Mouse (Mus musculus) thymus, adult 2 months (tissue): Measurements from ENCODE around the gene Pip4k2a. TPM values are rescaled to one million over a fixed set of nuclear protein-coding genes. Genes with fewer than 3 reads are reported as not detected.

Source experiments
- DNase-seq: peaks from one replicate; pipeline ENCODE4 v3.0.0; 2021
- H3K27ac ChIP-seq: fragments of 200-500 bp; 2 replicates; pipeline ENCODE4 v1.5.1; 2012; ENCODE audit warnings: low read length, control low read depth; ENCODE audit not compliant: control insufficient read depth, insufficient read depth
- H3K27me3 ChIP-seq: fragments of 200-500 bp; 2 replicates; pipeline ENCODE4 v1.6.1; 2012; ENCODE audit warnings: mild to moderate bottlenecking, low read length, moderate library complexity, mixed read lengths; ENCODE audit not compliant: control insufficient read depth, insufficient read depth
- H3K36me3 ChIP-seq: fragments of 200-500 bp; 2 replicates; pipeline ENCODE4 v1.6.1; 2012; ENCODE audit warnings: mild to moderate bottlenecking, low read length, moderate library complexity; ENCODE audit not compliant: control insufficient read depth, insufficient read depth
- H3K4me1 ChIP-seq: fragments of 200-500 bp; replicated peaks from 2 replicates; pipeline ENCODE4 v1.6.1; 2012; ENCODE audit warnings: low read length; ENCODE audit not compliant: control insufficient read depth, insufficient read depth
- H3K4me3 ChIP-seq: fragments of 200-500 bp; 2 replicates; pipeline ENCODE4 v1.5.1; 2012; ENCODE audit warnings: mild to moderate bottlenecking, low read length, control low read depth, moderate library complexity; ENCODE audit not compliant: control insufficient read depth, insufficient read depth
- CTCF ChIP-seq: fragments of 200-500 bp; IDR thresholded peaks from 2 replicates; pipeline ENCODE4 v1.5.1; 2012; ENCODE audit warnings: mild to moderate bottlenecking, control low read depth, low read length, moderate library complexity, borderline replicate concordance; ENCODE audit not compliant: control insufficient read depth, poor library complexity, insufficient read depth; ENCODE audit errors: extremely low read depth
- POLR2A ChIP-seq: fragments of 200-500 bp; IDR thresholded peaks from 2 replicates; pipeline ENCODE4 v1.6.1; 2012; ENCODE audit warnings: mild to moderate bottlenecking, low read length, control low read depth, moderate library complexity; ENCODE audit not compliant: control insufficient read depth, poor library complexity, insufficient read depth; ENCODE audit errors: extremely low read depth
- WGBS: fragments of 180-500 bp; shearing (Covaris S2); methylation state at CpG from one replicate; pipeline ENCODE4 v1.1.7; 2018; 5-methylcytosine and 5-hydroxymethylcytosine counted together
- polyA plus RNA-seq: library from polyadenylated mRNA; depleted of rRNA; stranded (reverse); fragments of >200 nt; gene quantifications from 2 replicates; pipeline ENCODE4 v1.2.3, GENCODE M21; 2012

Gene Pip4k2a
- polyA plus RNA-seq, 1 experiment: 61.2 TPM

DNA sequence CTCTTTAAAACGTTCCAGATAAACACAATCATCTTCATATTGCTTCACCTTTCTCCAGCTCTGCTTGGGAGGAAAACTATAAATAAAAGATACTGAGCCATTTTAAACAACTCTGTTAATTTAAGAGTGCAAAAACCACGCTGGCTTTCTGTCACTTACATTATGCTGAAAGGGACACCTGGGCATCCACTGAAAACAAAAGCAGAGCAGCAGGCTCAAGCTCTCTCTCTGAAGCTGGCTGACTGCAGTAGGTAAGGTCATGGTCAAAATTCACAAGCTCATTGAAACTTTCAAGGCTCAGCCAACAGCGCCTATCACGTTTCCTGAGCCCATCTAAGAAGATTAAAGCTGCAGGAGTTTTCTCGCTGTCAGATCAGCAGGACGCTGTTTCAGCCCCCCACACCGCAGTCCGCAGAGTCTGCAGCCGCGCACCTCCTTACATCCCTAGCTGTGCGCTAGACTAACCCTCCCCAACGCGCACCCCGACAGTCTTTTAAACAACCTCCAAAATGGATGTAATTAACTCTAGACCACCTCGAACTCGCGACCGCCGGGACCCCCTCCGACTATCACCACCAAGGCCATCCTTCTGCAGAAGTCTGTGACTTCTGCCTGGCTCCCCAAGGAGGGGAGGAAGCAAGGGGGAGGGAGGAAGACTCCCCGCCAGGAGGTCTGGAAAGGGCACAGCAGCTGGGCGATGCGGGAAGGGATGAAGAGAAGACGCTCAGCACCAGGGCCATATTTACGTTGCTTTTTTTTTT, 1.3 kb downstream of the Pip4k2a start:
- 1% methylated on average over 25 of the region's 25 CpGs for WGBS
- Histone ChIP-seq H3K27ac (peak overlapping the region; percentile 80; the same call in 1 of the 2 replicates), H3K4me3 (peak overlapping the region; percentile 85), H3K36me3 (no peaks in the 10 kb centered on the region; the same call in 1 of the 2 replicates), H3K4me1 (peaks cover 16% of the 10 kb centered on the region), H3K27me3 (no peaks in the 10 kb centered on the region)
- TF ChIP-seq CTCF: no peak
- no peak for TF ChIP-seq POLR2A
- DNase-seq: peak; percentile 64

GRCm38 (mm10) chr2:18992512-18993510, 5.1 kb downstream of the Pip4k2a start:
- TF ChIP-seq CTCF: no peak
- no peak for TF ChIP-seq POLR2A
- no peaks in the 10 kb centered on the region; the same call in 1 of the 2 replicates for H3K36me3 ChIP-seq
- WGBS: 72% methylated on average over 7 of the region's 7 CpGs
- peaks cover 7% of the 10 kb centered on the region for H3K4me1 ChIP-seq
- no peaks in the 10 kb centered on the region for H3K27me3 ChIP-seq
- no peak overlapping the region for H3K4me3 ChIP-seq
- no peak overlapping the region for H3K27ac ChIP-seq
- DNase-seq: no peak

- H3K36me3 ChIP-seq: no peaks in the 10 kb centered on the region; the same call in 1 of the 2 replicates
- no peak for DNase-seq
- 77% methylated on average over 3 of the region's 3 CpGs for WGBS
These were observed 9.0 kb downstream of the Pip4k2a start for GRCm38 (mm10) chr2:18988885-18989284.

GRCm38 (mm10) chr2:18985506-18985905, 12.4 kb downstream of the Pip4k2a start:
- DNase-seq: no peak
- H3K4me3 ChIP-seq: no peak overlapping the region
- no peak overlapping the region for H3K27ac ChIP-seq
- WGBS: 54% methylated on average over 3 of the region's 3 CpGs
- H3K27me3 ChIP-seq: no peaks in the 10 kb centered on the region
- no peak for TF ChIP-seq POLR2A
- TF ChIP-seq CTCF: no peak
- peaks cover 28% of the 10 kb centered on the region for H3K4me1 ChIP-seq
- no peaks in the 10 kb centered on the region for H3K36me3 ChIP-seq

More at GRCm38 (mm10) chr2:18988885-18989284, 9.0 kb downstream of the Pip4k2a start:
- peaks cover 13% of the 10 kb centered on the region for H3K4me1 ChIP-seq
- TF ChIP-seq POLR2A (no peak), CTCF (no peak)
- H3K27me3 ChIP-seq: no peaks in the 10 kb centered on the region
- no peak overlapping the region for H3K4me3 ChIP-seq
- H3K27ac ChIP-seq: no peak overlapping the region

DNA sequence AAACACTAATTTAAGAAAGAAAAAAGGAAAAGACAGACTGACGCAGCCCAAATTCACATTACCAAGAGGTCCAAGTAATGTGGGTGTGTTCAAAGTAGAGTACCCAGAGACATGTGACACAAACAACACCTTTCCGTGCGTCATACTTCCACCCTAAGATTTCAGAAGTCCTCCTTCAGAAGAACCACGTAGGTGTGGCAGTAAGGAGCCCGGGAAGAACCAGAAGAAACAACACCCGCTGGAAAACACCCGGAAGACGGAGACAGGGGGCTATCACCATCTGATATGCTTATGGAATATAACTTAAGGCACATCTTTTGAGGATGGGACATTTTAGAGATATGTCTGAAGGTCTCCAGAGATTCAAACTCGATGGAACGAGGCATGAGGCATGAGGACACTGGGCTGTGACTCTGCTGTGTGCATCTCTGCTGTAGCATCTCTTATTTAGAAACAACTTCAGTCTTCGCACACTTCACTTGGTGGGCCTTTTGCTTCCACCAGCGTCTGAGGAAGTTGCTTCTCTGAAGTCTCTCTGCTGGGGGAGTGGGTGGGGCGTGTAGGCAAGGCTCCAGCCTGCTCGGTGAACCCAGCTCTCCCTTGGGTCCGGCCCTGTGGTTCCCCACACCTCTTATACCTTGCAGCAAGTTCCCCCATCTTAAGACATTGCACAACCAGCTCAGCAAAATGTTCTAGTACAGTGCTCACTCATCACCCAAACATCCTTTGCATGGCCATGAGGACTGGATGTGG, 13.7 kb downstream of the Pip4k2a start:
- no peaks in the 10 kb centered on the region for H3K36me3 ChIP-seq
- H3K27me3 ChIP-seq: no peaks in the 10 kb centered on the region
- H3K4me1 ChIP-seq: peaks cover 32% of the 10 kb centered on the region
- peak; percentile 73 for DNase-seq
- peak overlapping the region; percentile 2; the same call in 1 of the 2 replicates for H3K27ac ChIP-seq
- no peak overlapping the region for H3K4me3 ChIP-seq
- 70% methylated on average over 15 of the region's 15 CpGs for WGBS
- TF ChIP-seq CTCF (no peak), POLR2A (no peak)

DNA sequence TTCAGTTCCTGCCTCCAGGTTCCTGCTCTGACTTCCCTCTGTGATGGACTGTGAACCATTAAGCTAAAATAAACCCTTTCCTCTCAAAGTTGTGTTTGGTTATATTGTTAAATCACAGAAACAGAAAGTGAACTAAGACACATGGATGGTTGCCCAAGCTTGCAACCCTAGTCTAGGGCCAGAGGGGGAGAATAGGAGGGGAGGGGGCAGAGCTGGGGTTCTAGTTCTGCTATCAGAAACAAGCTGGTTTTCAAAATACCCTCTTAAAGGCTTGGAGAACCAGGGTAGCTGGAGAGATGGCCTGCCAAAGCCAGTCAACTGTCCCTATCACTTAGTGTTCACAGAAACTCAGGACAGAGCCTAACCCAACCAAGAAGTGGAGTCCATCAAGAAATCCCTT, 14.4 kb downstream of the Pip4k2a start:
- DNase-seq: no peak
- Histone ChIP-seq H3K27ac (no peak overlapping the region), H3K4me1 (peaks cover 31% of the 10 kb centered on the region), H3K27me3 (no peaks in the 10 kb centered on the region), H3K36me3 (no peaks in the 10 kb centered on the region), H3K4me3 (no peak overlapping the region)
- no peak for TF ChIP-seq POLR2A
- no peak for TF ChIP-seq CTCF
